Mouse (Mus musculus) central nervous system, embryonic 11.5 days (tissue): ENCODE data around the gene Blmh. TPM values are rescaled to one million over a fixed set of nuclear protein-coding genes. Genes with fewer than 3 reads are reported as not detected.

ENCODE experiments used
- polyA plus RNA-seq: library from polyadenylated mRNA; depleted of rRNA; stranded (reverse); fragments of >200 nt; gene quantifications from 2 replicates; pipeline ENCODE4 v1.2.3, GENCODE M21; 2012; rRNA removed

Blmh gene
- 90.6 and 97.4 TPM in 2 replicates for polyA plus RNA-seq

DNA sequence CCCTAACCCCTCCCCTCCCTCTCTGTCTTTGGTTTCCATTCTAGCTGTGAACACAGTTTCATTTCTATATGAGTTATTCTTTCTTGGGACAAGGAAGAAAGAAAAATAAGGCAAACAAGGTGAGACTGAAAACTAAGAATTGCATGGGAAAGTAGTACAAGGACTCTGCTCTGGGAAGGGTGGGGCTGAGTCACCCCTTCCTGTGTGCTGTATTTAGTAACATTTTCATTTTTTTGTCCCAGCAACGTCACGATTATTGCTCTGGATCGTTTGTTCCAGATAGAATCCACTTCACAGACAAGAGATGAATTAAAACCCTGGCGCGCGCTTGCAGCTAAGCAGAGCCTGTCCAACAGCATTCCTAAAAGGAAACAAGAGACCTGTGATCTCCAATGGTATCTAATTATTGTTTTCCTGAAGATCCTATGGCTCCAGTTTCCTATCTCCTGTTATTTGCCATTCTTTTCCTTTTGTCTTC lies at the start of gene Blmh:
Blmh (plus strand) TSS at position 51 of the 478 bp plus-strand sequence.

GRCm38 (mm10) chr11:76901579-76902361 lies 22.8 kb upstream of the Blmh start, which contains the start of gene Tmigd1:
Gene Tmigd1 (plus strand): TSS chr11:76902159.

DNA sequence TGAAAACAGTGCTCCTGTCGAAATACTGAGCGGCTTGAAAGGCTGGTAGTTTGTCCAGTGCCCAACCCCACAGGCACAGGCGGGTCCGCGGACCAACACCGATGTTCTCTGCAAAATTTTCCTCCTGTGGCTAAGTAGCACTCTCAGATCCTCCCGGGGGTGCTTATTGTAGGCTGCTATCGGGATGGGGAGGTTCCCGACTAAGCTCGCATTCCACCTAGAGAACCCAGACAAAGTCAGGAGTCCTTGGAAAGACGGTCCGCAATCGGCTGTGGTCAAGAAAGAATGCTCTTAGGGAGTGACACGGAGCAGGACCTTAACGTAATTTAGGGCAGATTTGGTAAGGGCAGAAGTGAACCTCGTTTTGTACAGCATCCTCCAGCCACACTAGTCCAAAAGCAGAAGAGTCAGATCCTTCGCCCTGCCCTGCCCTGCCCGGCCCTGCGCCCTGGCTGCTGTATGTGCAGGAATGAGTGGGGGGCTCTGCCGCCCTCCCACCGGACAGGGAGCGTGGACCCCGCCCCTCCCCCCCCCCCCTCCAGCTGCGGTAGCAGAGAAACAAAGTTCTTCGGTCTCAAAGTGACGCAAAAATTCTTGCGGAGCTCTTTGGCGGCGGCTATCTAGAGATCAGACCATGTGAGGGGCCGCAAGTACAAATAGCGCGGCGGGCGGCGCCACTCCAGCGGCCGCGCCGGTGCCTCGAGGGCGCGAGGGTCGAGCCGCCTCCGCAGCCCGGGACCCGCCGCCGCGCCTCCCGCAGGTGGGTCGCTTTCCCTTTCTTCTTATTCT lies 73.5 kb downstream of the Blmh start, which contains the start of gene Slc6a4:
Slc6a4 (plus strand) TSS at position 688 of the 789 bp plus-strand sequence.

Other genes starting within 250 kb of the Blmh start
- 0.06 TPM in 1 of 2 replicates, not detected in the other for gene Trarg1, start 245.0 kb upstream of the Blmh start, polyA plus RNA-seq
- gene Gosr1, start 161.2 kb upstream of the Blmh start, polyA plus RNA-seq = 19.6 and 22.7 TPM in 2 replicates
- gene Cpd, start 77.8 kb upstream of the Blmh start, polyA plus RNA-seq = 15.3 and 24.6 TPM in 2 replicates
- gene Tmigd1, start 22.6 kb upstream of the Blmh start, polyA plus RNA-seq = 0.05 and 0.07 TPM in 2 replicates
- 1.00 and 1.5 TPM in 2 replicates for gene Slc6a4, start 73.8 kb downstream of the Blmh start, polyA plus RNA-seq
- 18.2 and 27.2 TPM in 2 replicates for gene Nsrp1, start 153.6 kb downstream of the Blmh start, polyA plus RNA-seq